Mouse (Mus musculus): ENCODE data around the gene Lrba. TPM values are rescaled to one million over a fixed set of nuclear protein-coding genes. Genes with fewer than 3 reads are reported as not detected.

Gene Lrba
- total RNA-seq, 2 experiments from 2014 or later: 23.1 to 25.1 TPM

- no peak for DNase-seq (ENCODE audit: low spot score in 2 of 2)
- intact Hi-C loops (cut with DNase I): no loop called here
Observed at GRCm38 (mm10) chr3:86252588-86252987, 28.1 kb downstream of the Lrba start.

- DNase-seq (ENCODE audit: low spot score in 2 of 2): no peak
- intact Hi-C loops (cut with DNase I): no loop called here
Observed at GRCm38 (mm10) chr3:86253071-86253470, 28.6 kb downstream of the Lrba start.

- DNase-seq (ENCODE audit: low spot score in 2 of 2): no peak
- intact Hi-C loops (cut with DNase I): no loop called here
Observed at GRCm38 (mm10) chr3:86253791-86254190, 29.3 kb downstream of the Lrba start.

DNA sequence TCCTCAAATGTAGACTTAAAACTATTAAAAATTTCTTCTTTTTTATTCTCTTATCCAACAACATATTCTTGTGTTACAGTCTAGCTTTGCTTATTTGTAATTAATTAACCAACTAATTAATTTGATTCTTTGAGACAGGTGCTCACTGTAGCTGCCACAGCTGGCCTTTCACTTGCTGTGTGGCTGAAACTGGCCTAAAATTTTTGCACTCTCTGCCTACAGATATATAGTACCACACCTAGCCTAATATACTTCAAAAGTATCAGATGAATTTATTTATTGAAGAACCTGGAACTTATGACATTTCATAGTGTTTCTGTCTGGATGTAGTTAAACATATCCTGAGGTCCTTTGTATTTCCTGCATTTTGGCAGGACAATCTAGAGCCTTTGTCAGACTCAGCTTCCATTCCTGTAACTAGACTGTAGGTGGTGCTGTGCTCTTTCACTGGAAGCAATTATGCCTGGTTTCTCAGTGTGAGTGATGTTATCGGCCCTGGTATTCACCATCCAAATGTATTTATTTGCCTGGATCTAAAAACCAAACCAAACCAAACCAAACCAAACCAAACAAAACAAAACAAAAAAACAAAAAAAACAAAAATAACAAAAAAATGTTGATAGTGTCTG is 43.7 kb downstream of the Lrba start:
- DNase-seq (ENCODE audit: low spot score in 2 of 2): peak; percentile 39 to 40
- intact Hi-C loops (cut with DNase I): loop anchor here (10.0 kb wide), 1 partner anchor 497 kb away; no protein-coding TSS in a partner anchor

- intact Hi-C loops (cut with DNase I): no loop called here
- DNase-seq (ENCODE audit: low spot score in 2 of 2): no peak
Observed at GRCm38 (mm10) chr3:86275651-86276050, 51.2 kb downstream of the Lrba start.

DNA sequence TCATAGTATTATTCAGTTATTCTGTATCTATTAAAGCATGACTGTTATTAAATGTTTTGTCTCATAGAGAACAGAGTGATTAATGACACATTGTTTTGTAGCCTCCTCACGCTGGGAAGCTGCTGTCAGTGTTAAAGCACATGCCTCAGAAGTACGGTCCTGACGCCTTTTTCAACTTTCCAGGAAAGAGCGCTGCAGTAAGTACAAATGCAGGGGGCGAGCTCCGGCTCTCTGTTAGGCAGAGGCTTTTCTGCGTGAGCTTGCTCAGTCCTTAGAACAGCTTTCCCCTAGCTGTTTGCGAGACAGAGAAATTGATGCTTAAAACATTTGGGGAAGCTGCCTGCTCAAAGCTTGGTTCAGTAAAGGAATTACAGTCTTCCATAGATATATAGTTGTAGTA is 66.8 kb downstream of the Lrba start:
- DNase-seq (ENCODE audit: low spot score in 2 of 2): no peak
- intact Hi-C loops (cut with DNase I): no loop called here

GRCm38 (mm10) chr3:86294866-86295265 is 70.4 kb downstream of the Lrba start:
- intact Hi-C loops (cut with DNase I): no loop called here
- no peak for DNase-seq (ENCODE audit: low spot score in 2 of 2)

- intact Hi-C loops (cut with DNase I): no loop called here
Observed at GRCm38 (mm10) chr3:86296214-86296613, 71.7 kb downstream of the Lrba start.

DNA sequence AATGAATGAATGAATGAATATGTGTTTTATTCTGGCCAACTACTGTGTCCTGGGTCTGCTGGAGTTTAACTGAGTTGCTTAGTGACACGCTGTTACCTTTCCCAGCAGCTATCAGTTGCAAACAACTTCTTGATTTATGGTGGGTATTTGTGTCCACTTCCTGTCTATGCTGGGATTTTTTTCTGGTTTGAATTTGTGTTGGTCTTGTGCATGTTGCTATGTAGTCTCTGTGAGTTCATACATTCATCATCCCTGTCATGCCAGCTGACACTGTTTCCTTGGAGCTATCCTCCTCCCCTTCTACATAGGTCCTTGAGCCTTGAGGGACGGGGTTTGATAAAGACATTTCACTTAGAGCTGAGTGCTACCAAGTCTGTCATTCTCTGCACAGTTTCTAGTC is 84.4 kb downstream of the Lrba start:
- intact Hi-C loops (cut with DNase I): no loop called here

More at GRCm38 (mm10) chr3:86296214-86296613, 71.7 kb downstream of the Lrba start:
- DNase-seq (ENCODE audit: low spot score in 2 of 2): no peak

DNA sequence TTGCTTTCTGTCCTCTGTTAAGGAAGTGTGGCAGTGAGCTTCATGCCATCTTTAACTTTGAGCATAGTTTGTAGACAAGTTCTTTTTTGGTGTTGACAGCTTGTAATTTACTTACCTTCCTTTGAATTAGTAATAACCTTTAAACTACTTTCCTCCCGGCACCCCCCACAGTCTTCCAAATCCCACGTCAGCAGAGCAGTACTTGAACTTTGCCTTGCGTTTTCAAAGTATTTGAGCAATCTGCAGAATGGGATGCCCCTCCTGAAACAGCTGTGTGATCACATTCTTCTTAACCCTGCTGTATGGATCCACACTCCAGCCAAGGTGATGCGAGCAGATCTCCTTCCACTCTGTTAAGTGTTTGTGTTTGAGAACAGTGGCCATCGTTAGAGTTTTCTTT is 85.7 kb downstream of the Lrba start:
- DNase-seq (ENCODE audit: low spot score in 2 of 2): no peak
- intact Hi-C loops (cut with DNase I): no loop called here

More for the DNA sequence above, 84.4 kb downstream of the Lrba start:
- no peak for DNase-seq (ENCODE audit: low spot score in 2 of 2)

DNA sequence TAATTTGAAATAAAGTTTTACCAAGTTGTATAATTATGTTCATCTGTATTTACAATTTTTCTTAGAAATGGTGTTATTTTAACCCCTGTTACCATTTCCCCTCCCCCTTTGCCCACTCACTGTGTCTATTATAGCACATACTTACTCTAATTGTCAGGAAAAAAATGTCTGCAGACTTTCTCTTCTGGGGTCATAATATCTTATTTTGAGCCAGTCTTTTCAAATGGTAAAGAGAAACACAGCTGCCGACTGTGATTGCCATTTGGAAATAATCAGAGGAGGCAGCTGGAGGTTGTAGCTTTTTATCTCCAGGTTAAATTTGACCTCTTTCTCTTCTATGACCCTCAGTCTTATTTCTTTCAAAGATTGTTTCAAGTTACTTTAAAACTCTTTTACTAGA is 86.9 kb downstream of the Lrba start:
- intact Hi-C loops (cut with DNase I): no loop called here
- DNase-seq (ENCODE audit: low spot score in 2 of 2): no peak

DNA sequence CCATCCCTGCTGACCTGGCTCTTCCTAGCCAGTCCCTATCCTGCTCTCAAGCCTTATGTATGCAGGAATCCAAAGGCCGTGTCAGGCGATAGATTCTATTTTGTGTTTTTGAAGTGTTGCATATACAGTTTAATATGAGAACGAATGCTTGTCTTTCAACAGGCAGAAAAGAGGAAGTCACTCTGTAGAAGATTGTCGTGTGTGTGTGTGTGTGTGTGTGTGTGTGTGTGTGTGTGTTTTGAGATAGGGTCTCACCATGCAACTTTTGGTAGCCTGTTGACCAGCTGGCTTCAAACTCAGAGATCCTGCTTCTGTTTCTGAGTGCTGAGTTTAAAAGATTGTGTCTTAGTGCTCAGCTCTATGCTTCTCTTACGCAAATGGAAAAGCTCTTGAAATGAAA is 93.2 kb downstream of the Lrba start:
- intact Hi-C loops (cut with DNase I): no loop called here
- DNase-seq (ENCODE audit: low spot score in 2 of 2): no peak

DNA sequence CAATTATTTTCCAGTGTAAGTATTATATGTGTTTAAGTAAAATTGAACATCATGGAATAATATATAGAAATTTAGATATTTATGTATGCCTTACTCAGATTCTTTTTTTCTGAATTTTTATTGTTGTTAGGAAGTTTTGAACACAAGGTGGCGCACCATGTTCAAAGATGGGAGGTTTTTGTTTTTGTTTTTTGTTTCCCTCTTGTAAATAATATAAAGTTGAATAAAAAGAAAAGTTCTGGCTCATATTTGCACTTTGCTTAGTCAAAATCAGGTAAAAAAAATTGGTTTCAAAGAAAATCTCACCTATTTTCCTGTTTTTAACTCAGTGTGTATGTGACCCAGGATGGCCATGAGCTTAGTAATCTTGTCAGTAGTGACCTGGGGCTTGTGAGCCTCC is 104.1 kb downstream of the Lrba start:
- DNase-seq (ENCODE audit: low spot score in 2 of 2): peak; percentile 7 to 18
- intact Hi-C loops (cut with DNase I): loop anchor here (10.0 kb wide), 1 partner anchor 436 kb away; no protein-coding TSS in a partner anchor

- intact Hi-C loops (cut with DNase I): no loop called here
- DNase-seq (ENCODE audit: low spot score in 2 of 2): no peak
Observed at GRCm38 (mm10) chr3:86343261-86343660, 118.8 kb downstream of the Lrba start.

DNA sequence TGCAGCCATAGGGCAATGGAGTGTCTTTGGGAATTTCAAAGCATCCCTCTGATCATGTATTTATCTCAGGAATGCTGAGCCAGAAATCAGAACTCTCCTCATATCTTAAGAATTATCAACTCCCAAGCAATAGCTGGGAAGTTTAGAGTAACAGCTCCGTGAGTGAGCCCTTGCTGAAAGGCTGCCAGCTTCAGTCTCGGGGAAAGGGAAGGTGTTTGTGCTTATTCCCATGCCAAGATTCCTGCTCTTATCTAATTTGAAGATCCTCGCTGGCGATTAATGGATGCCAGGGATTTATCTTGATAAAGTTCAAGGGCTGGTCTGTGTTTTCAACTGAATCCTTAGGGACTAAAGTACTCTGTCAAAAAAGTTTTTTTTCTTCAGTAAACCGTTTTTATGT is 138.0 kb downstream of the Lrba start:
- intact Hi-C loops (cut with DNase I): no loop called here
- DNase-seq (ENCODE audit: low spot score in 2 of 2): no peak

DNA sequence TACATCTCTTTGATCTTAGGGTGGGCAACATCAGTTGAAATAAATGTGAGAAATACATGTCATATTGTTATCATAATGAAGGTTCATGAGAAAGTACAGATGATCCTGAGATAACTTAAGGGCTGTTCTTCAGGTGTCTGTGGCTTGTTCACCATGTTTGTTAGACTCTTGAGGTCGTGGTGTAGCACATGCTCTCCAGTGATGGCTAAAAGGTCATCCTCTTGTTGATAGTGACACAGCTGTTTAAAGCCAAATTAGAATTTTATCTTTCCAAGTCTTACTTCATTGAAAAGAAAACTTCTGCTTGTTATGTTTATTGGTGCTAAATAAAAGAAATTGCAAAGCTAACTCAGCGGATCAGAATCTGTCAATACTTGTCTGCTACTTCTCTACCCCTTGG is 147.0 kb downstream of the Lrba start:
- DNase-seq (ENCODE audit: low spot score in 2 of 2): no peak
- intact Hi-C loops (cut with DNase I): no loop called here

- intact Hi-C loops (cut with DNase I): no loop called here
Observed at GRCm38 (mm10) chr3:86375276-86375675, 150.8 kb downstream of the Lrba start.

DNA sequence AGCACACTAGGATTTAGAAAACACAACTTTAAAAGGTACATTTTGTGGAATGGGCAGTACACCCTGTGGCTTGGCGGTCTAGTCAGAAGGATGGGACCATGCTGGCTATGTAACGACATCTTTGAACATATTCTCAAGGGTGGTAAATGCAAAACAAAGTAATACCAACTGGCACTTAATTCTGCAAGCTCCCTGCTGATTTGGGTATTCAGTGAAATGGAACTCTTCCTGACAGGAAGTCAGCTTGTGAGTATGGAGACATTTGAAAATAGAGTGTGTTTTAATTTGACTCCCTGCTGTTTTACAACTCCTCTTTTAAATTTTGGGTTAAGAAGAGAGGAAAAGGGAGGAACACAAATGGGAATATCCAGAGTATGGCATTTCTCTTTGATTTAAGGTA is 158.1 kb downstream of the Lrba start:
- intact Hi-C loops (cut with DNase I): no loop called here
- DNase-seq (ENCODE audit: low spot score in 2 of 2): no peak

More at GRCm38 (mm10) chr3:86375276-86375675, 150.8 kb downstream of the Lrba start:
- DNase-seq (ENCODE audit: low spot score in 2 of 2): no peak

- no peak for DNase-seq (ENCODE audit: low spot score in 2 of 2)
- intact Hi-C loops (cut with DNase I): no loop called here
Observed at GRCm38 (mm10) chr3:86385047-86385446, 160.6 kb downstream of the Lrba start.

DNA sequence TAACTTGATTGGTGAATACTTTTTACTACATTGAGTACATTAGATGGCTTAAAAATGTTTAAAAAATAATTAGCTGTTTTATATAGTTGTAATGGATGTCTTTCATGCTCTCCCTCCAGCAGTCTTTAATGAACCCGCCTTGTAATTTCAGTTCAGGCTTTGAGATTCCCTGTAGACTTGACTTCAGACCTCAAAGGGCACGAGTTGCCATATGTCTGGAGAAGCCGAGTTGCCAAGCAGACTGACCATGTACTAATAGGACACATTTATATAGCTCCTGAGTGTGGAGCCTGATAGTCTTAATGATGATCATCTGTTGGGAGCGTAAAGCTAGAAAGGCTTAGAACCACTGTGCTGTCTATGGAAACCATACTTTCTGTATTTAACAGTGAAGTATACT is 161.8 kb downstream of the Lrba start:
- intact Hi-C loops (cut with DNase I): no loop called here
- no peak for DNase-seq (ENCODE audit: low spot score in 2 of 2)

DNA sequence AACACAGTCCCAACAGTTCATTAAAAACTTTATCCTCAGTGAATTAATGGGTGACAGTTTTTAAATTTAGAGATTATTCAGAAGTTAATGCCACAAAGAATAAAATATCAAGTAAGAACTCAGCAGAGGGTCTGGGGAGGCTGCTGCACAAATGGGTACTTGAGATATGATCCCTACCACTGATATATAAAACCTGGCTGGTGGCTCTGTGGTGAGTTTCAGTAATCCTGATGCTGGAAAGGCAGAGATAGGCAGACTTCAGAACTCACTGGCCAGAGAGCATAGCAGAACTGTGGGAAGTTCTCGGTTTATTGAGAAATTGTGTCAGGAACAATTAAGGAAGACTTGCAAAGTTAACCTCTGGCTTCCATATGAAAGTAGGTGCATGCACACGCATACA is 199.3 kb downstream of the Lrba start:
- no peak for DNase-seq (ENCODE audit: low spot score in 2 of 2)

GRCm38 (mm10) chr3:86426733-86427132 is 202.3 kb downstream of the Lrba start:
- no peak for DNase-seq (ENCODE audit: low spot score in 2 of 2)
- intact Hi-C loops (cut with DNase I): no loop called here

More for the DNA sequence above, 199.3 kb downstream of the Lrba start:
- intact Hi-C loops (cut with DNase I): no loop called here
